Mouse (Mus musculus): ENCODE measurements around the gene Sbp. TPM values are rescaled to one million over a fixed set of nuclear protein-coding genes. Genes with fewer than 3 reads are reported as not detected.

The Sbp gene
- polyA plus RNA-seq, 1 experiment from 2014 or later = not detected

GRCm38 (mm10) chr17:23955174-23955573, 13.7 kb downstream of the Sbp start, which contains the start of gene Sbpl:
Gene Sbpl, minus strand, starts transcription at chr17:23955274.
- ATAC-seq (ENCODE audit: insufficient read depth) (no peak), DNase-seq (no peak)
- no peak within 1 kb of the TSS for H3K4me3 ChIP-seq (ENCODE audit: low read depth, low read length)
- no peaks in the 10 kb centered on the region for H3K36me3 ChIP-seq (ENCODE audit: insufficient read depth)
- H3K9me3 ChIP-seq (ENCODE audit: low read depth, low read length) = no peaks in the 10 kb centered on the region
- no peaks in the 10 kb centered on the region for H3K4me1 ChIP-seq (ENCODE audit: insufficient read depth)
- H3K27ac ChIP-seq (ENCODE audit: low read depth) = no peak within 1 kb of the TSS
- WGBS = 74% methylated on average over 5 of the region's 5 CpGs
- no peak within 1 kb of the TSS for H3K4me2 ChIP-seq
- H3K27me3 ChIP-seq (ENCODE audit: insufficient read depth, low read length) = no peaks in the 10 kb centered on the region
- TF ChIP-seq CTCF (IDR thresholded peaks at IDR 0.05; ENCODE audit: low read depth) = no peak
- H3K9ac ChIP-seq = no peak within 1 kb of the TSS

- Histone ChIP-seq H3K27me3 (ENCODE audit: insufficient read depth, low read length) (no peaks in the 10 kb centered on the region), H3K9ac (no peak overlapping the region), H3K4me2 (no peak overlapping the region), H3K4me1 (ENCODE audit: insufficient read depth) (no peaks in the 10 kb centered on the region), H3K27ac (ENCODE audit: low read depth) (no peak overlapping the region), H3K36me3 (ENCODE audit: insufficient read depth) (no peaks in the 10 kb centered on the region), H3K9me3 (ENCODE audit: low read depth, low read length) (no peaks in the 10 kb centered on the region), H3K4me3 (ENCODE audit: low read depth, low read length) (no peak overlapping the region)
- DNase-seq (peak; percentile 93), ATAC-seq (ENCODE audit: insufficient read depth) (peak; percentile 95)
- 33% methylated on average over 3 of the region's 3 CpGs for WGBS
- TF ChIP-seq CTCF (IDR thresholded peaks at IDR 0.05; ENCODE audit: low read depth) = peak; percentile 100
These were observed 18.7 kb downstream of the Sbp start for GRCm38 (mm10) chr17:23960084-23960738.

GRCm38 (mm10) chr17:23961573-23962122, 20.2 kb downstream of the Sbp start:
- 70% methylated on average over 4 of the region's 4 CpGs for WGBS
- no peak overlapping the region for H3K27ac ChIP-seq (ENCODE audit: low read depth)
- DNase-seq = no peak
- no peaks in the 10 kb centered on the region for H3K27me3 ChIP-seq (ENCODE audit: insufficient read depth, low read length)
- no peak for TF ChIP-seq CTCF (IDR thresholded peaks at IDR 0.05; ENCODE audit: low read depth)
- no peak for ATAC-seq (ENCODE audit: insufficient read depth)
- no peak overlapping the region for H3K4me2 ChIP-seq
- H3K4me3 ChIP-seq (ENCODE audit: low read depth, low read length) = no peak overlapping the region
- H3K36me3 ChIP-seq (ENCODE audit: insufficient read depth) = no peaks in the 10 kb centered on the region
- no peaks in the 10 kb centered on the region for H3K4me1 ChIP-seq (ENCODE audit: insufficient read depth)
- H3K9me3 ChIP-seq (ENCODE audit: low read depth, low read length) = no peaks in the 10 kb centered on the region
- H3K9ac ChIP-seq = no peak overlapping the region

GRCm38 (mm10) chr17:23965805-23966425, 24.4 kb downstream of the Sbp start:
- Histone ChIP-seq H3K4me3 (ENCODE audit: low read depth, low read length) (no peak overlapping the region), H3K9ac (no peak overlapping the region), H3K4me1 (ENCODE audit: insufficient read depth) (no peaks in the 10 kb centered on the region), H3K9me3 (ENCODE audit: low read depth, low read length) (no peaks in the 10 kb centered on the region), H3K27ac (ENCODE audit: low read depth) (no peak overlapping the region), H3K4me2 (no peak overlapping the region), H3K36me3 (ENCODE audit: insufficient read depth) (no peaks in the 10 kb centered on the region), H3K27me3 (ENCODE audit: insufficient read depth, low read length) (no peaks in the 10 kb centered on the region)
- WGBS = 34% methylated on average over 6 of the region's 6 CpGs
- ATAC-seq (ENCODE audit: insufficient read depth) (no peak), DNase-seq (no peak)
- no peak for TF ChIP-seq CTCF (IDR thresholded peaks at IDR 0.05; ENCODE audit: low read depth)

GRCm38 (mm10) chr17:23966658-23967401, 25.4 kb downstream of the Sbp start:
- Histone ChIP-seq H3K9me3 (ENCODE audit: low read depth, low read length) (no peaks in the 10 kb centered on the region), H3K4me3 (ENCODE audit: low read depth, low read length) (no peak overlapping the region), H3K4me2 (no peak overlapping the region), H3K27ac (ENCODE audit: low read depth) (no peak overlapping the region), H3K4me1 (ENCODE audit: insufficient read depth) (no peaks in the 10 kb centered on the region), H3K9ac (no peak overlapping the region), H3K27me3 (ENCODE audit: insufficient read depth, low read length) (no peaks in the 10 kb centered on the region), H3K36me3 (ENCODE audit: insufficient read depth) (no peaks in the 10 kb centered on the region)
- ATAC-seq (ENCODE audit: insufficient read depth) (no peak), DNase-seq (no peak)
- WGBS = 76% methylated on average over 10 of the region's 10 CpGs
- no peak for TF ChIP-seq CTCF (IDR thresholded peaks at IDR 0.05; ENCODE audit: low read depth)

- no peak for DNase-seq
These were observed 27.3 kb downstream of the Sbp start for GRCm38 (mm10) chr17:23968780-23969179.

GRCm38 (mm10) chr17:23969231-23969630, 27.8 kb downstream of the Sbp start:
- Histone ChIP-seq H3K9ac (no peak overlapping the region), H3K4me1 (ENCODE audit: insufficient read depth) (no peaks in the 10 kb centered on the region), H3K27ac (ENCODE audit: low read depth) (no peak overlapping the region), H3K36me3 (ENCODE audit: insufficient read depth) (no peaks in the 10 kb centered on the region), H3K27me3 (ENCODE audit: insufficient read depth, low read length) (no peaks in the 10 kb centered on the region), H3K4me2 (no peak overlapping the region), H3K4me3 (ENCODE audit: low read depth, low read length) (no peak overlapping the region), H3K9me3 (ENCODE audit: low read depth, low read length) (no peaks in the 10 kb centered on the region)
- DNase-seq (peak; percentile 87), ATAC-seq (ENCODE audit: insufficient read depth) (peak; percentile 60; the same call in 1 of the 2 replicates)
- WGBS = 0% methylated on average over 1 of the region's 1 CpGs
- peak; percentile 82 for TF ChIP-seq CTCF (IDR thresholded peaks at IDR 0.05; ENCODE audit: low read depth)

More at GRCm38 (mm10) chr17:23968780-23969179, 27.3 kb downstream of the Sbp start:
- H3K4me2 ChIP-seq = no peak overlapping the region
- H3K4me3 ChIP-seq (ENCODE audit: low read depth, low read length) = no peak overlapping the region
- no peak overlapping the region for H3K27ac ChIP-seq (ENCODE audit: low read depth)
- no peaks in the 10 kb centered on the region for H3K27me3 ChIP-seq (ENCODE audit: insufficient read depth, low read length)
- no peaks in the 10 kb centered on the region for H3K36me3 ChIP-seq (ENCODE audit: insufficient read depth)
- H3K9me3 ChIP-seq (ENCODE audit: low read depth, low read length) = no peaks in the 10 kb centered on the region
- H3K9ac ChIP-seq = no peak overlapping the region
- no peaks in the 10 kb centered on the region for H3K4me1 ChIP-seq (ENCODE audit: insufficient read depth)
- ATAC-seq (ENCODE audit: insufficient read depth) = no peak
- TF ChIP-seq CTCF (IDR thresholded peaks at IDR 0.05; ENCODE audit: low read depth) = no peak
- WGBS = 50% methylated on average over 2 of the region's 2 CpGs
